Mouse (Mus musculus): ENCODE measurements around the gene Olfr635. TPM values are rescaled to one million over a fixed set of nuclear protein-coding genes. Genes with fewer than 3 reads are reported as not detected.
"Not testable (repeated sequence)": the region's sequence is repeated elsewhere in the genome, so short reads cannot be mapped to it uniquely, and the experiment has no call there.

The Olfr635 gene
- polyA plus RNA-seq (2017; shearing (Covaris generic)): under 1 TPM in 1 of 3 experiments, not detected in 2; 0.07 TPM

DNA sequence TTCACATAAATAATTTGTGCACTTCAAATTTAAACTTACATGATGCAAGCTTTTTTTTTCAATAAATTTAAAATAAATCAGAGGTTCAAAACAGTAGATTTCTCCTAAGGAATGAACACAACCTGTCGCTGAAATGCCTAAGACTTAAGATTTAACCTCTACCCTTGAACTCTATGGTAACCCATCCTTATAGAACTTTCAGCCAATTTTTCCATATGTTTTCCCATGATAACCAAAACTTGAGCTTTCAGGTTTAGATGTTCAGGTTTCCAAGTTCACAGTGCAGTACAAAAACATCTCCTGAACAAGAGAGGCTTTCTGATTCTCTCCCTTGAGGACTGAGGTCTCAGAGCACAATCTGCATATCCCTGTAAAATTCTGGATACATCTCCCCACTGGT lies at the start of gene Olfr635:
Gene Olfr635 (plus strand): TSS at position 301 of the 400 bp plus-strand sequence.
- no peak for ATAC-seq

DNA sequence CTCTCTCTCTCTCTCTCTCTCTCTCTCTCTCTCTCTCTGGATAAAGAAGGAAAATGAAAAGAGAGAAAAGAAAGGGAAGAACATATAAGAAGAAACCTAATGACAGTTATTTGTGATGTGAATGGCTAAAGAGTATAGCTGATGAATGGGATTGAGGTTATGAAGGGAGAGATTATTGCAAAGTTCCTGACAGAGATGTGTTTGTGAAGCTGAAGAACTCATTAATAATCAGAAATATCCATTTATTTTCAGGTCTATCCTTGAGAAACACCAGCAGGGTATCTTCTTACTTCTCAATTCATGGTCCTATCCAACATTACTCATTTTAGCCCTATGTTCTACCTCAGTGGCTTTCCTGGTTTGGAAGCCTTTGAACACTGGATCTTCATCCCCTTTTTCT lies 42.4 kb upstream of the Olfr635 start, which contains the start of gene Olfr631:
Gene Olfr631 (plus strand): TSS at position 301 of the 400 bp plus-strand sequence.
- no peak for ATAC-seq

DNA sequence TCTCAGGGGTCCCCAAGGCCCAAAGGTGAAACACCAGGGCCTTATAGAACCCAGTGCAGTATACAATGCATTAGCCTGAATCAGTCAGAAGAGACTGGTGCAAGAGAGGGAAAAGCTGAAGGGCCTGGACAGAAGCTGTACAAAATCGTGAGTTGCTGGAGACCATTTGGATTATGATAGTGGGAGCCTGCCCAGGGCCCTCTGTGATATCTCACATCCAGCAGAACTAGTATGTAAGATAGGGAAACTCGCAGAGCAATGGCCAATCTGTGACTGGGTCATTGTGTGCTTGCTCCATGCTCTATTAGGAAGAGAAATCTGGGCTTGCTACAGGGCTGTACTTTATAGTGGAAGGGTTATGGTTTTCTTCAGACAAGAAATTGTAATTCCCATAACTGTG lies 36.7 kb upstream of the Olfr635 start, which contains the start of gene Olfr632:
Gene Olfr632 (plus strand): TSS at position 84 of the 400 bp plus-strand sequence.
- no peak for ATAC-seq

DNA sequence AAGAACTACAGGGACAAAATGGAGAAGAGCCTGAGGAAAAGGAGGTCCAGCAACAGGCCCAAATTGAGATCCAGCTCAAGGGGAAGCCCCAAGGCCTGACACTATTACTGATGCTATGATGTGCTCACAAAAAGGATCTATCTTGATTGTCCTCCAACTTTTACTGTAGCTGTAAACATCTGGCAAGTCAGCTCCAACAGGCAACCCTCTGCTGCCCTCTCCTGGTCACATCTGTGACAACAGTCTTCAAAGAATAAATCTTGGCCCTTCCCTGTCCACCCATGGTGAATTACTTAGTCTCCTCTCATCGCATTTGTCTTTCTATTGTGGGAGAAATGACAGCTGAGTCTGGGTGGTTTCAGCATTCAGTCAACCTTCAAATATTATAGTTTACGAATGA lies 28.2 kb upstream of the Olfr635 start:
- ATAC-seq: no peak

DNA sequence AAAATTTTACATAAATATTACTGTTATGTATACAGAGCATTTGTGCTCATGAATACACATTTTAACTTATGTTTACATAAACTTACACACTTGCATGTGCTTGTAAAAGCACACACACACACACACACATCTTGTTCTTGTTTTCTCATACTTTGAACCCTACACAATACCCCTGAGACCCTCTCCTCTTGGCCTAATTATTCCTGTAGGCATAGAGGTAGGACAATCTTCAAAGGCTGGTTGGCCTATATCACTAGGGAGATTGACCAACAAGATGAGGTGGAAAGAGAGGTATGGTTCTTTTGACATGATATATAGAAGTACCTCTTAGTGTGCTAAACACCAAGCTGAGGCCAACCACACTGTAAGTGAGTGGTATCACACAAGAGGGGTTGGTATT lies 26.8 kb upstream of the Olfr635 start, which contains the start of gene Olfr633:
Gene Olfr633 (plus strand): TSS at position 301 of the 400 bp plus-strand sequence.
- ATAC-seq: no peak

DNA sequence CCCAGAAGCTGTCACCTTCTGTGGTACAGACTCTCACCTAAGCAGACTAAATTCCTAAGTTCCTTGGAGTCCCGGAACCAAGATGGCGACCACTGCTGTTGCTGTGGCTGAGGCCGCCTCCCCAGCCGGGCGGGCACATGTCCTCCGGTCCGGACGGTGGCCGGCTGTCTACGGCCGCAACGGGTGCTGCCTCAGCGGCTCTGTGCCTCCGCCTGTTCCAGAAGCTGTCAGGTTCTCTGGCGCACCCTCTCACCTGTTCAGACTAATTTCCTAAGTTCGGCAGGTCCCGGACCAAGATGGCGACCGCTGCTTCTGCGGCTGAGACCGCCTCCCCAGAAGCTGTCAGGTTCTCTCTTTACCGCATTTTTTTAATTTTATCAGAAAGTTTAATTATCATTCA lies 4.1 kb upstream of the Olfr635 start:
- ATAC-seq: not testable (repeated sequence)

DNA sequence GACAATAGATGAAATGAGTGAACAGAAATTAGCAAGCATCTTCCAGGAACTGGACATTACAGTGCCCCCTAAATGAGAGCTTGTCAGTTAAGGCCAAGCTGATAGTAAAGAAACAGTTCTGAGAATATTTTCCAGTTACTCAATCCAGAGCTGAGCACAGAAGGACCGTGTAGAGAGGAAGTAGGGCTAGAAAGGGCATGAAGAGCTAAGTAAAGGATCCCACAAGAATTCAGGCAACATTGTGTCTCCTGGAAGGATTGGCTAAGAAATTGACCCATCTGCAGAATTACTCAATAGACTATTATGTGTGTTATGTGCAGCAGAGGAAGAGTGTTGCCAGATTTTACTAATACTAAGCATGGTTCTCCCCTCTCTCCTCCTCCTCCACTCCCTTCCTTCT lies 830 bp downstream of the Olfr635 start:
- ATAC-seq: no peak

DNA sequence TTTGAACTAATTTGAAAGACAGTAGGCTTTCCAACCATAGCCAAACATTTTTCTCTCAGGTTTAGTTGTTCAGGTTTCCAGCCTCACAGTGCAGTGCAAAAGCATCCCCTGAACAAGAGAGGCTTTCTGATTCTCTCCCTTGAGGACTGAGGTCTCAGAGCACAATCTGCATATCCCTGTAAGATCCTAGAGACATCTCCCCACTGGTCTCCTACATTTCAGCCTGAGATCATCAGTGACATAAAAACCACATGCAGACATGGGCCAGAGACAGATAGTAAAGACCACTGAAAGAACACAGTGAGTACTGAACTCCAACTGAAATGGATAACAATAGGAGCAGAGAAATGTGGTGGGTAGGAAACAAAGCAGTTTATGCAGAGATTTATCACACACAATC lies 27.5 kb downstream of the Olfr635 start, which contains the start of gene Olfr638:
Gene Olfr638 (plus strand): TSS at position 301 of the 400 bp plus-strand sequence.
- no peak for ATAC-seq

DNA sequence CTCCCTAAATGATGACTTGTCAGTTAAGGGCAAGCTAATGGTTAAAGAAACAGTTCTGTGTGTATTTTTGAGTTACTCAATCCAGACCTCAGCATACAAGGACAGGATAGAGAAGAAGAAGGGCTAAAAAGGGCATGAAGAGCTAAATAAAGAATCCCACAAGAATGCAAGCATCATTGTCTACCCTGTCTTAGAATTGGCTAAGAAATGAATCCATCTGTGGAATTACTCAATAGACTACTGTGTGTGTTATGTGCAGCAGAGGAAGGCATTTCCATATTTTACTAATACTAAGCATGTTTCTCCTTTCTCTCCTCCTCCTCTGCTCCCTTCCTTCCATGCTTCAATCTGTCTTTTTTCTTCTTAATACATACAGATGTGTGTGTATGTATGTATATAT lies 28.2 kb downstream of the Olfr635 start:
- no peak for ATAC-seq

DNA sequence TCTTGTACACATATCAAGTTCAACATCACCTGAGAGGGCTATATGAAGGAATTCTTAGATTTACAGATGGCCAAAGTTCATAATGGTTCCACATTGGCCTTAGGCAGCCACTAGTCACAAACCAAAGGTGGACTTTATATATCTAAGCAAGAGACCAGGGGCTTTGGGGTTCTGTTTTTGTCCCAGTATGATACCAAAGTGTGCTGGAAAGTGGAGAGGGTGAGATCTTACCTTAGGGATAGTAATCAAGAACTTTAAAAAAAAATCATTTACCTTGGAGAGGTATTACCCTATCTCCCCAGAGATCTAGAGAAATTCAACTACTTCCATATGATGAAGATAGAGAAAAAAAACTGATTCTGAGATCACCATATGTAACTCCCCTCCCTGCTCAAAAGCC lies 46.3 kb downstream of the Olfr635 start, which contains the start of gene Olfr639:
Gene Olfr639 (minus strand): TSS at position 101 of the 400 bp plus-strand sequence.
- ATAC-seq: no peak

DNA sequence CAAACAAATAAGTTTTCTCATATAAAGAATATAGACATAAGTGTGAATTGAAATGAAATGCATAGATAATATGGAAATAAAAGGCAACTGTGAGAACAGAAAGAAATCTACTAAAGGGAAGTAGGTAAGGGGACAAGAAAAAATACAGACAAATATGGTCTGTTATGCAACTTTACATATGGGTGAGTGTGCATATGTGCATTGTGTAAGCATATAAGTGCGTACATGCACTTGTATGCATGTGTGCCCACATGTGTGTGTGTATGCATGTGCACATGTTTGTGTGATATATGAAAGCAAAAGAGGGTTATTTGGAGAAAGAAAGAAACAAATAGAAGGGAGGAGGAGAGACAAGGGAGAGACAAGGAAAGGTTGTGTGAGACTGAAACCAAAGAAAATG lies 48.0 kb downstream of the Olfr635 start:
- no peak for ATAC-seq

DNA sequence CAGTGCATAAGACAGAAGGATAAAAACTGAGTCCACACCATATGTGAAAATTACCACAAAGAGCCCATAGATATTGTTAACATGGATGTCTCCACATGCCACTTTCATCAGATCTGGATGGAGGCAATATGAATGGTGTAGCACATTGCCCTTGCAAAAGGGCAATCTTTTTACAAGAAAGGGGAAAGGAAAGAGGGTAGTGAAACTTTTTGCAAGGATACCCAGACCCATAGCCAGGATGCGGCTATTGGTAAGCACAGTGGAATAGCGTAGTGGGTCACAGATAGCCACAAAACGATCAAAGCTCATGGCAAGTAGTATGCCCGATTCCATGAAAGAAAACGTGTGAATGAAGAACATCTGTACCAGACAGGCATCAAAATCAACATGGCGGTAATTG lies 50.7 kb downstream of the Olfr635 start:
- ATAC-seq: no peak

DNA sequence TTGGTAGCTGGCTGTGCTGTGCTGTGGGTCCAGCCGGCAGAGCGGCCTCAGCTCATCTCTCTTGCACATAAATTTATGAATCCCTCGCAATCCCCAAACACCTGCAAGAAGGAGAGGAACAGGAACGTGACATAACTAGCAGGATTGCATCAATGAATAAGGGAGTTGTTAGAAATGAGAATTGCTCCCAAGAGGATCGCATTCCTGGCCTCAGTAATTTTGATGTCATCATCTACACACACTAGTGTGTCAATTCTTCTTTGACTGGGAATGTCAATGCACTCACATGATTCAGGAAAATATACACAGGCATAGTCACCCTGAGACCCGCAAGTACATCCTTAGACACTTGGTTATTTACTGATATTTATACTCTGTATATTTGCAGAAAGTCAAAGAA lies 54.5 kb downstream of the Olfr635 start, which contains the start of gene Olfr640:
Gene Olfr640 (minus strand): TSS at position 101 of the 400 bp plus-strand sequence.
- ATAC-seq: no peak

DNA sequence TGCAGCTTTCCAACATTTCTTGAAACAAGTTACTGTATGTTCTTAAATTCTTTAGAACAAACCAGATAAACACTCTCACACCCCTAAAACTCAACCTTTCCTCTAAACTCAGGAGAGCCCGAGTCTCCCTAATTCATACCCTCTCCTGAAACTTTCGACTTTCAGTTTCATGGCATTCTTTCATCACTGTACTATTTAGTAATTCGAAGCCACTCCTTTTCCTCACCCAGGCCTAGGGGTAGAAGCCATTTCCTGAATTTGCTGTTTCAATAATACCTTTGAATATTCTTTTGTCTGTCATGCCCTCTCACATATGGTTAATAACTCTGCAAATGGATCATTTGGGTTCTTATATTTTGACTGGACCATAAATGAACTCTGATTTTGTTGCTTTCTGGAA lies 56.0 kb downstream of the Olfr635 start:
- ATAC-seq: no peak

DNA sequence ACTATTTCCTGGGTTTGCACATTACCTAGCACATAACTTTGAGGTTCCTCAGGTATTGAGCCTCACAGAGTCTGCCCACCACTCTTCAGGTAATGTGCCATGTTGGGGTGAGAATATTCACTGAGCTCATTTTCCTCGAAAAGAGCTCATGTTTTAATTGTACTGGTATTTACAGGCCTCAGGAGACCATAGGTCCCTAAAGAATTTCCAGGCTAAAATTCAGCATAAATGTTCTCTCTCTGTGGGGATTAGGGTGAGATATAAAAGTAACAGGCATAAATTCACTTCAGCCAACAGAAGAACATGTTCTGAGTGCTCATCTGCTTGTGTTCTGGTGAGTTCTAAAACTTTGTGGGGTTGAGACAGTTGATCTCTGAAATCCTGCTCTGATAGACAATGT lies 64.2 kb downstream of the Olfr635 start, which contains the start of gene Olfr641:
Gene Olfr641 (plus strand): TSS at position 301 of the 400 bp plus-strand sequence.
- ATAC-seq: no peak

Other genes starting within 250 kb of the Olfr635 start
- not detected for gene Olfr628, start 240.8 kb upstream of the Olfr635 start, polyA plus RNA-seq (2017; shearing (Covaris generic))
- not detected for gene Olfr629, start 226.2 kb upstream of the Olfr635 start, polyA plus RNA-seq (2017; shearing (Covaris generic))
- not detected for gene Olfr630, start 213.8 kb upstream of the Olfr635 start, polyA plus RNA-seq (2017; shearing (Covaris generic))
- gene Olfr69, start 199.6 kb upstream of the Olfr635 start, polyA plus RNA-seq (2017; shearing (Covaris generic)): under 1 TPM in 1 of 3 experiments, not detected in 2; 0.12 TPM
- gene Olfr68, start 191.5 kb upstream of the Olfr635 start, polyA plus RNA-seq (2017; shearing (Covaris generic)): not detected
- gene Olfr67, start 179.3 kb upstream of the Olfr635 start, polyA plus RNA-seq (2017; shearing (Covaris generic)): not detected
- gene Hbb-bt, start 157.2 kb upstream of the Olfr635 start, polyA plus RNA-seq (2017; shearing (Covaris generic)): 1 to 10 TPM; 2.9 to 8.6 (median 3.0) TPM
- 10 to 100 TPM in 2 of 3 experiments, 1 to 10 TPM in 1; 9.8 to 22.5 (median 18.1) TPM for gene Hbb-bs, start 143.1 kb upstream of the Olfr635 start, polyA plus RNA-seq (2017; shearing (Covaris generic))
- gene Hbb-bh2, start 130.6 kb upstream of the Olfr635 start, polyA plus RNA-seq (2017; shearing (Covaris generic)): not detected
- gene Hbb-bh1, start 128.0 kb upstream of the Olfr635 start, polyA plus RNA-seq (2017; shearing (Covaris generic)): not detected
- not detected for gene Hbb-y, start 117.9 kb upstream of the Olfr635 start, polyA plus RNA-seq (2017; shearing (Covaris generic))
- gene Olfr66, start 84.9 kb upstream of the Olfr635 start, polyA plus RNA-seq (2017; shearing (Covaris generic)): not detected
- gene Olfr64, start 76.7 kb upstream of the Olfr635 start, polyA plus RNA-seq (2017; shearing (Covaris generic)): not detected
- gene Olfr65, start 67.7 kb upstream of the Olfr635 start, polyA plus RNA-seq (2017; shearing (Covaris generic)): not detected
- gene Olfr631, start 42.3 kb upstream of the Olfr635 start, polyA plus RNA-seq (2017; shearing (Covaris generic)): not detected
- not detected for gene Olfr632, start 36.8 kb upstream of the Olfr635 start, polyA plus RNA-seq (2017; shearing (Covaris generic))
- gene Olfr633, start 26.7 kb upstream of the Olfr635 start, polyA plus RNA-seq (2017; shearing (Covaris generic)): not detected
- gene Olfr638, start 27.6 kb downstream of the Olfr635 start, polyA plus RNA-seq (2017; shearing (Covaris generic)): not detected
- gene Olfr639, start 46.2 kb downstream of the Olfr635 start, polyA plus RNA-seq (2017; shearing (Covaris generic)): not detected
- not detected for gene Olfr640, start 54.4 kb downstream of the Olfr635 start, polyA plus RNA-seq (2017; shearing (Covaris generic))
- gene Olfr641, start 64.3 kb downstream of the Olfr635 start, polyA plus RNA-seq (2017; shearing (Covaris generic)): not detected
- not detected for gene Olfr642, start 81.5 kb downstream of the Olfr635 start, polyA plus RNA-seq (2017; shearing (Covaris generic))
- gene 4930516K23Rik, start 90.3 kb downstream of the Olfr635 start, polyA plus RNA-seq (2017; shearing (Covaris generic)): not detected
- gene Olfr644, start 100.7 kb downstream of the Olfr635 start, polyA plus RNA-seq (2017; shearing (Covaris generic)): not detected
- gene Olfr645, start 114.3 kb downstream of the Olfr635 start, polyA plus RNA-seq (2017; shearing (Covaris generic)): not detected
- not detected for gene Olfr646, start 133.7 kb downstream of the Olfr635 start, polyA plus RNA-seq (2017; shearing (Covaris generic))
- gene Ubqln5, start 158.7 kb downstream of the Olfr635 start, polyA plus RNA-seq (2017; shearing (Covaris generic)): not detected
- gene Olfr643, start 166.3 kb downstream of the Olfr635 start, polyA plus RNA-seq (2017; shearing (Covaris generic)): not detected
- not detected for gene Ubqln3, start 172.1 kb downstream of the Olfr635 start, polyA plus RNA-seq (2017; shearing (Covaris generic))
- not detected for gene Ubqlnl, start 179.4 kb downstream of the Olfr635 start, polyA plus RNA-seq (2017; shearing (Covaris generic))
- gene Olfm5, start 193.7 kb downstream of the Olfr635 start, polyA plus RNA-seq (2017; shearing (Covaris generic)): not detected
- gene Olfr648, start 212.2 kb downstream of the Olfr635 start, polyA plus RNA-seq (2017; shearing (Covaris generic)): under 1 TPM; 0.20 to 0.50 (median 0.25) TPM
- gene Olfr649, start 224.8 kb downstream of the Olfr635 start, polyA plus RNA-seq (2017; shearing (Covaris generic)): not detected
- 1 to 10 TPM in 2 of 3 experiments, not detected in 1; 1.4 to 2.2 TPM for gene Trim6, start 247.6 kb downstream of the Olfr635 start, polyA plus RNA-seq (2017; shearing (Covaris generic))